Mouse (Mus musculus): ENCODE results near the gene Rapgef2.
A peak's percentile ranks its signal among the peaks of the same experiment; 100 is the strongest.
"Not testable (repeated sequence)": the region's sequence is repeated elsewhere in the genome, so short reads cannot be mapped to it uniquely, and the experiment has no call there.

Gene Rapgef2

DNA sequence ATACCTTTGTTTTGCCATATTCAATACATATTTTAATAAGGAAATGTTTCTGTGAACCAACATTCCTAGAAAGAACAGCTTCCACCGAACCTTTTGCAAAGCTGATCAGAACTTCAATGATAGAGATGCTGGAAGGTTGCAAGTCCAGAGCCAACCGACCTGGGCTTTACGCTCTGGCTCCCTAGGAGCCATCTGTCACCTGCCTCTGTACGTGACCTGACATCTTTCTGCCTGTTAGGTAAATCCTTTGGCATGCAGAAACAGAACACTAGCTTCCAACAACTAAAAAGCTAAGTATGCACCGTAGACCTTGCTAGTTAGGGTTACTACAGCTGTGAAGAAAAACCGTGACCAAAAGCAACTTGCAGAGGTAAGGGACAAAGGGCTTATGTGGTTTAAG is 178.1 kb downstream of the Rapgef2 start:
- no peak for DNase-seq (ENCODE audit: inconsistent age in 2 of 2, low spot score in 1 of 2)

DNA sequence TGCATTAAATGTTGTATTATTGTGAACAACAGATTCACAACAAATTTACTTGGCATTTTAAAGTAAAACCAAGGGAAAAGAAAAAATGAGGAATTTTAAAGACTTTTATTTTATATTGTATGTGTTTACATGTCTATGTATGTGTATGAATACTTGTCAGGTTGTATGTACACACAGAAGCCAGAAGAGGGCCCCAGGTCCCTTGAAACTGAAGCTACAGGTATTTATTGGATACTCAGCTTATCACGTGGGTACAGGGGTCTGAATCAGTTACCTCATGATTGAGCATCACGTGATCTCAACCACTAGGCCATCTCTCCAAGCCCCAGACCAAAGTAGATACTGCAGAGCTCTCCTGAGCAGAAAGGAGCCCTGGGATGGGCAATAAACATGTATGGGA is 180.0 kb downstream of the Rapgef2 start:
- no peak for DNase-seq (ENCODE audit: inconsistent age in 2 of 2, low spot score in 1 of 2)

DNA sequence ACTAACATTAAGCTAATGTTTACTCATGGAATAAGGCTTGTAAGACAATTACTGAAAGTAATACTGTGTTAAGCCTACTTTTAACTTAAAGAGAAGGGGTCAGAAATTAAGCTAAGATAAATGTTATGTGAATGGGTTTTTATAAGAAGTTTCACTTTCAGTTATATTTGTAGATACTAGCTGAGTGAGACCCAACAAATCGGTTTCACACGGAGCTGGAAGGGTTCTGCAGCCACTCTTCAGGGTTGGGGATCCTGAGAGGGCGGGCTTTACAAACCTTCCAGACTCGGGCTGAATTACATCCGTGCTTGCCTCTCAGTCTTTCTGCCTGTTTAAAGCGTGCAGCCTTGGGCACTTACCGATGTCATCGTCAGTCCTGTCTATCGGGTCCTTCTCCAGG is 182.7 kb downstream of the Rapgef2 start:
- peak in 1 of 2 experiments; percentile 39 for DNase-seq (ENCODE audit: inconsistent age in 2 of 2, low spot score in 1 of 2)

- DNase-seq (ENCODE audit: inconsistent age in 2 of 2, low spot score in 1 of 2) = no peak
Measured at GRCm38 (mm10) chr3:79101737-79102136, 184.6 kb downstream of the Rapgef2 start.

- DNase-seq (ENCODE audit: inconsistent age in 2 of 2, low spot score in 1 of 2) = no peak
Measured at GRCm38 (mm10) chr3:79100831-79101230, 185.5 kb downstream of the Rapgef2 start.

DNA sequence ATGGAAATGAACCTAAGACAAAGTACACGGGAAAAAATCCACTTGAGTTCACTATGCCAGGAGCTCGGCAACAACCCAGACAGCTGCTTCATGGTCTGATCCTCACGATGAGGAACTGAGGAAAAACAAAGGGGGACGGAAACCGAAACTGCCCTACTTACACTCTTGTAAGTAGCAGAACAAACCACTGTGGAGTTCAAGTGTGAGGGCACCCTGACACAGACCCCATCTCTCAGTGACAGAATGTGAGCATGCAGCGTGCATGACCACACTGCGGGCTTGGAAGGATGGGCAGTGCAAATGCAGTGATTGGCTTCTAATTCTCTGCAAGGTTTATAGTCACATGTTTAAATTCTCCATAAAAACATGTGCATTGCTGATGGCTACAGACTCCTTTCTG is 197.2 kb downstream of the Rapgef2 start:
- DNase-seq (ENCODE audit: inconsistent age in 2 of 2, low spot score in 1 of 2) = no peak

- no peak for DNase-seq (ENCODE audit: inconsistent age in 2 of 2, low spot score in 1 of 2)
Measured at GRCm38 (mm10) chr3:79088461-79088860, 197.9 kb downstream of the Rapgef2 start.

DNA sequence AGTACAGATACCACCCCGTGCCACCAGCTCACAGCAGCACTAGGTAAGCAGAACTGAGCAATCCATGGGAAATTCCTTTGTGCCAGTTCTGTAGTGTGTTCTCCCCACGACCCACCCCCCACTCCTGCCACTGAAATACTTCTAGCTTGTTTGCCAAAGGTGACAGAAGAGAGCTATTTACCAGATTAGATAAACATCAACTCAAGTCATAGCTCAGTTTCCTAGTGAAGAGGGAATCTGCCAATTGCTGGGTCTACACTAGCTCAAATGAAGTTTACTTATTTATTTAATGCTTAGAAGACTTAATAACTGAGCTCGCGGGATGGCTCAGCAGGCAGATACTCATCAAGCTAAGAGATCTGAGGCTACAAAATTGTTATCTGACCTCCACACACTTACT is 200.0 kb downstream of the Rapgef2 start:
- no peak for DNase-seq (ENCODE audit: inconsistent age in 2 of 2, low spot score in 1 of 2)

GRCm38 (mm10) chr3:79083881-79084280 is 202.4 kb downstream of the Rapgef2 start:
- no peak for DNase-seq (ENCODE audit: inconsistent age in 2 of 2, low spot score in 1 of 2)

- no peak for DNase-seq (ENCODE audit: inconsistent age in 2 of 2, low spot score in 1 of 2)
Measured at GRCm38 (mm10) chr3:79083030-79083429, 203.3 kb downstream of the Rapgef2 start.

GRCm38 (mm10) chr3:79079076-79079475 is 207.2 kb downstream of the Rapgef2 start:
- peak in 1 of 2 experiments; percentile 62 for DNase-seq (ENCODE audit: inconsistent age in 2 of 2, low spot score in 1 of 2)

DNA sequence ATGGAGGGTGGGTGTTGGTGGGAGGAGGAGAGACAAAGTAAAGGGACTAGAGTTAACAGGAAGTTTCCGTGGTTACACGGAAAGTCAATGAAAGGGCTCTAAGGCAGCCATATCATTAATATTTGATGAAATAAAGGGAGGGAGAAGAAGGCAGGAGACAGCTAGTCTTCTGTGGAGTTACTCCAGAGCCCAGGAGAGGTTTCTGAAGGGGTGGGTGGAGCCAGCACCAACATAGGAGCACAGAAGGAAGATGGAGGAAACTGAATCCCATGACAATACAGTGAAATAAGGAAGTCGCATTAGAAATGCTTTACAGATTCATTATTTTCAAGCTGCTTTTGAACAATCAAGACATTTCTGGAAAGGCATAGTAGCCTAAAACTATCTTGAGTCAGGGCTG is 211.3 kb downstream of the Rapgef2 start:
- no peak for DNase-seq (ENCODE audit: inconsistent age in 2 of 2, low spot score in 1 of 2)

GRCm38 (mm10) chr3:79073541-79074244 is 212.6 kb downstream of the Rapgef2 start:
- no peak for DNase-seq (ENCODE audit: inconsistent age in 2 of 2, low spot score in 1 of 2)

- DNase-seq (ENCODE audit: inconsistent age in 2 of 2, low spot score in 1 of 2) = peak in 1 of 2 experiments; percentile 47
Measured at GRCm38 (mm10) chr3:79071561-79071960, 214.8 kb downstream of the Rapgef2 start.

- no peak for DNase-seq (ENCODE audit: inconsistent age in 2 of 2, low spot score in 1 of 2)
Measured at GRCm38 (mm10) chr3:79069891-79070290, 216.4 kb downstream of the Rapgef2 start.

DNA sequence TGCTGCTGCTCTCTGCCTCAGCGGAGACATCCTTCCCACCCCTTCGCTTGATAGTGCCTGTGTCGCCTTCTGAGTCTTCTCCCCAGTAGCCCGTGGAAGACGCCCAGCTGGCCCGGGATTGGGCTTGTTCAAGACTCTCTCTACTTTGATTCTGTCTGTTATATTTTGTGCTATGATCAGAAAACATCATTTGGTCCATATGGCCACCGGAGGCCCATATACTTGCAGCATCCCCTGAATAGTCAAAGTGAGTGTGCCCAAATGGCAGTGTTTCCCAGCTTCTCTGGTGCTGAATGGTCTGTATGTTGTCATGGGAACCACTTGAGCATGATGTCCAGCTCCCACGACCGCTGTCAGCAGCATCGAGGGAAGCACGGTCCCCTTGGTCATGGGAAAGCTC is 217.3 kb downstream of the Rapgef2 start:
- DNase-seq (ENCODE audit: inconsistent age in 2 of 2, low spot score in 1 of 2) = no peak

GRCm38 (mm10) chr3:79066455-79067055 is 219.8 kb downstream of the Rapgef2 start:
- no peak for DNase-seq (ENCODE audit: inconsistent age in 2 of 2, low spot score in 1 of 2)

- DNase-seq (ENCODE audit: inconsistent age in 2 of 2, low spot score in 1 of 2) = no peak
Measured at GRCm38 (mm10) chr3:79064096-79064495, 222.2 kb downstream of the Rapgef2 start.

- DNase-seq (ENCODE audit: inconsistent age in 2 of 2, low spot score in 1 of 2) = no peak
Measured at GRCm38 (mm10) chr3:79061426-79061825, 224.9 kb downstream of the Rapgef2 start.

GRCm38 (mm10) chr3:79058491-79058890 is 227.8 kb downstream of the Rapgef2 start:
- DNase-seq (ENCODE audit: inconsistent age in 2 of 2, low spot score in 1 of 2) = not testable (repeated sequence)

DNA sequence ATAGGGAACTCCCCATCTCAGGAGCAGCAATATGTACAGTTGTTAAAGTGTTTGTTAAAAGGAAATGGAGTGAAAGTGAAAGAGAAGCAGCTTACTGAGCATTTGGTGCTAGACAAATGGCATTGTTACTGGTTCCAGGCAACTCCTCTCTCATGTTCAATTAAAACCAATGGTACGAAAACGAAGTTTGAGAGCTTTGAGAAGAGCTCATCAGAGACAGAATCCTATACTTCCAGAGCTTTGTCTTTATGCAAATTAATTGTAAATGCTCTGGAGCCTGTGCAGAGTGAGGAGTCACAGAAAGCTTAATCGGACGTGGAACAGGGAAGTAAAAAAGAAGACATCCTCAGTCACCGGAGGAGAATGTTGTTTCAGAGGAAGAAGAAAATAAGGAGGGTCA is 241.1 kb downstream of the Rapgef2 start:
- DNase-seq (ENCODE audit: inconsistent age in 2 of 2, low spot score in 1 of 2) = no peak

DNA sequence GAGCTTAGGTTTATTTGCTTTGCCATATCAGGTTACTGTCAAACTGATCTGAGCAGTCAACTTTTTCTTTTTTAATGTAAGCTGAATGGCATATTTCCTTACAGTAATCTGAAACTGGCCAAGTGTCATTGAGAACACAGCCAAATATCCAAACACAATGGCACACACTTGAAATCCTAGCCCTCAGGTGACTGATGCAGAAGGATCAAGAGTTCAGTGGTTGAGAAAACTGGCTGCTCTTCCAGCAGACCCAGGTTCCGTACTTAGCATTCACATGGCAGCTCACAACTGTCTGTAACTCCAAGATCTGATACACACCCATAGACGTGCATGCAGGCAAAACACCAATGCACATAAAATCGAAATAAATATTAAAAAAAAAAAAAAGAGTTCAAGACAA is 243.3 kb downstream of the Rapgef2 start:
- DNase-seq (ENCODE audit: inconsistent age in 2 of 2, low spot score in 1 of 2) = no peak

Measured in adrenal gland, adult (tissue).